Mouse (Mus musculus) erythroblast, embryonic 14.5 days (primary cell): ENCODE measurements around the gene Gm906. TPM values are rescaled to one million over a fixed set of nuclear protein-coding genes. Genes with fewer than 3 reads are reported as not detected.
"Not testable (repeated sequence)": the region's sequence is repeated elsewhere in the genome, so short reads cannot be mapped to it uniquely, and the experiment has no call there.

ENCODE experiments used
- H3K27me3 ChIP-seq: 2 replicates; pipeline ENCODE4 v1.6.1; 2012; ENCODE audit warnings: inconsistent platforms; ENCODE audit not compliant: control insufficient read depth
- H3K36me3 ChIP-seq: 2 replicates; pipeline ENCODE4 v1.6.1; 2012; ENCODE audit warnings: mild to moderate bottlenecking, inconsistent platforms; ENCODE audit not compliant: control insufficient read depth
- H3K4me1 ChIP-seq: 2 replicates; pipeline ENCODE4 v1.6.1; 2012; ENCODE audit warnings: inconsistent platforms; ENCODE audit not compliant: control insufficient read depth
- H3K4me3 ChIP-seq: replicated peaks from 2 replicates; pipeline ENCODE3; 2012; ENCODE audit warnings: moderate library complexity, mild to moderate bottlenecking, inconsistent platforms
- H3K9me3 ChIP-seq: 2 replicates; pipeline ENCODE4 v1.6.1; 2012; ENCODE audit warnings: low read length, inconsistent platforms, mixed read lengths; ENCODE audit not compliant: control insufficient read depth
- GATA1 ChIP-seq: IDR thresholded peaks from 2 replicates; pipeline ENCODE4 v1.6.1; 2012; ENCODE audit warnings: low read length, inconsistent platforms, mixed read lengths
- TAL1 ChIP-seq: IDR thresholded peaks from 3 replicates; pipeline ENCODE4 v1.6.1; 2012; ENCODE audit warnings: low read length, inconsistent platforms, mixed read lengths
- polyA plus RNA-seq: library from polyadenylated mRNA; stranded (reverse); fragments of >175 nt; gene quantifications from 2 replicates; pipeline ENCODE4 v1.2.3, GENCODE M21; 2012

The Gm906 gene
- polyA plus RNA-seq, result not detected in 2 replicates

GRCm38 (mm10) chr13:50250208-50250607, at the start of gene Gm906:
Gm906 (minus strand) TSS chr13:50250308.
- H3K9me3 ChIP-seq, H3K27me3 ChIP-seq, H3K4me1 ChIP-seq, H3K4me3 ChIP-seq, H3K36me3 ChIP-seq: not testable (repeated sequence)

GRCm38 (mm10) chr13:50283308-50283707, 33.2 kb upstream of the Gm906 start:
- H3K36me3 ChIP-seq, H3K4me1 ChIP-seq, H3K4me3 ChIP-seq, H3K9me3 ChIP-seq, H3K27me3 ChIP-seq: not testable (repeated sequence)

- H3K27me3 ChIP-seq, result no peaks in the 10 kb centered on the region
- H3K36me3 ChIP-seq, result no peaks in the 10 kb centered on the region
- no peak for TF ChIP-seq TAL1
- no peak for TF ChIP-seq GATA1
- H3K4me1 ChIP-seq, result no peaks in the 10 kb centered on the region
- H3K4me3 ChIP-seq, result no peak overlapping the region
- H3K9me3 ChIP-seq, result peaks cover 4% of the 10 kb centered on the region; the same call in 1 of the 2 replicates
These were observed 13.6 kb downstream of the Gm906 start for GRCm38 (mm10) chr13:50236487-50236886.

- not testable (repeated sequence) for H3K4me3 ChIP-seq, H3K9me3 ChIP-seq, H3K36me3 ChIP-seq, H3K27me3 ChIP-seq, H3K4me1 ChIP-seq
These were observed 38.3 kb downstream of the Gm906 start for GRCm38 (mm10) chr13:50211842-50212241.

GRCm38 (mm10) chr13:50210191-50210590, 39.9 kb downstream of the Gm906 start:
- H3K36me3 ChIP-seq, H3K4me3 ChIP-seq, H3K4me1 ChIP-seq, H3K27me3 ChIP-seq, H3K9me3 ChIP-seq: not testable (repeated sequence)

GRCm38 (mm10) chr13:50209651-50210050, 40.5 kb downstream of the Gm906 start:
- H3K4me3 ChIP-seq, H3K9me3 ChIP-seq, H3K27me3 ChIP-seq, H3K4me1 ChIP-seq, H3K36me3 ChIP-seq: not testable (repeated sequence)

- no peaks in the 10 kb centered on the region for H3K36me3 ChIP-seq
- TF ChIP-seq TAL1, result no peak
- TF ChIP-seq GATA1, result no peak
- H3K27me3 ChIP-seq, result no peaks in the 10 kb centered on the region
- no peak overlapping the region for H3K4me3 ChIP-seq
- H3K9me3 ChIP-seq, result peaks cover 4% of the 10 kb centered on the region
- no peaks in the 10 kb centered on the region for H3K4me1 ChIP-seq
These were observed 42.1 kb downstream of the Gm906 start for GRCm38 (mm10) chr13:50207966-50208365.

GRCm38 (mm10) chr13:50196831-50197230, 53.3 kb downstream of the Gm906 start:
- not testable (repeated sequence) for H3K4me3 ChIP-seq, H3K4me1 ChIP-seq, H3K9me3 ChIP-seq, H3K27me3 ChIP-seq, H3K36me3 ChIP-seq

Other genes starting within 250 kb of the Gm906 start
- gene Fbxw17, start 167.6 kb upstream of the Gm906 start, polyA plus RNA-seq, result not detected in 2 replicates
- gene Gm47429, start 193.6 kb upstream of the Gm906 start, polyA plus RNA-seq, result not detected in 2 replicates
- gene Nutm2, start 217.0 kb upstream of the Gm906 start, polyA plus RNA-seq, result not detected in 2 replicates